Mouse (Mus musculus) midbrain, embryonic 15.5 days (tissue): ENCODE measurements around the gene Tln2. TPM values are rescaled to one million over a fixed set of nuclear protein-coding genes. Genes with fewer than 3 reads are reported as not detected.

ENCODE experiments used
- ATAC-seq: fragments of 200-750 bp; cut with Nextera tagmentation; replicated peaks from 2 replicates; pipeline ENCODE4 v1.8.0; 2017; ENCODE audit warnings: moderate TSS enrichment
- H3K27ac ChIP-seq: fragments of 300-500 bp; sonication (generic); 2 replicates; pipeline ENCODE4 v1.5.1; 2015; ENCODE audit warnings: mild to moderate bottlenecking, inconsistent platforms
- H3K27me3 ChIP-seq: fragments of 300-500 bp; sonication (generic); replicated peaks from 2 replicates; pipeline ENCODE4 v1.6.1; 2015; ENCODE audit warnings: inconsistent platforms
- H3K36me3 ChIP-seq: fragments of 300-500 bp; sonication (generic); replicated peaks from 2 replicates; pipeline ENCODE4 v1.6.1; 2015; ENCODE audit warnings: inconsistent platforms
- H3K4me1 ChIP-seq: fragments of 300-500 bp; sonication (generic); 2 replicates; pipeline ENCODE4 v1.6.1; 2015; ENCODE audit warnings: inconsistent platforms
- H3K4me2 ChIP-seq: fragments of 300-500 bp; sonication (generic); 2 replicates; pipeline ENCODE4 v1.6.1; 2015; ENCODE audit warnings: inconsistent platforms, mild to moderate bottlenecking, moderate library complexity
- H3K4me3 ChIP-seq: fragments of 300-500 bp; sonication (generic); 2 replicates; pipeline ENCODE4 v1.5.1; 2015; ENCODE audit warnings: mild to moderate bottlenecking, inconsistent platforms
- H3K9ac ChIP-seq: fragments of 300-500 bp; sonication (generic); 2 replicates; pipeline ENCODE4 v1.6.1; 2015; ENCODE audit warnings: mild to moderate bottlenecking, inconsistent platforms
- H3K9me3 ChIP-seq: fragments of 300-500 bp; sonication (generic); 2 replicates; pipeline ENCODE4 v1.6.1; 2016; ENCODE audit warnings: inconsistent platforms
- WGBS: fragments of 180-500 bp; shearing (Covaris S2); methylation state at CpG from one replicate; pipeline ENCODE4 v1.1.7; 2015; ENCODE audit warnings: mixed read lengths; 5-methylcytosine and 5-hydroxymethylcytosine counted together
- polyA plus RNA-seq: library from polyadenylated mRNA; unstranded; fragments of >200 nt; fragmentation: Nextera tagmentation; extraction: Ambion mirVana; gene quantifications from 2 replicates; pipeline ENCODE4 v1.2.1, GENCODE M21; 2015

Tln2 gene
- polyA plus RNA-seq, 1 experiment from 2014 or later: 31.2 TPM

- WGBS: 70% methylated on average over 12 of the region's 12 CpGs
- no peak overlapping the region for H3K4me2 ChIP-seq
- no peaks in the 10 kb centered on the region for H3K9me3 ChIP-seq
- no peak overlapping the region for H3K4me3 ChIP-seq
- no peak for ATAC-seq
- no peak overlapping the region for H3K27ac ChIP-seq
- H3K27me3 ChIP-seq: no peaks in the 10 kb centered on the region
- no peak overlapping the region for H3K9ac ChIP-seq
- no peaks in the 10 kb centered on the region for H3K4me1 ChIP-seq
- no peaks in the 10 kb centered on the region for H3K36me3 ChIP-seq
Observed at GRCm38 (mm10) chr9:67429199-67429892, 130.2 kb downstream of the Tln2 start.

DNA sequence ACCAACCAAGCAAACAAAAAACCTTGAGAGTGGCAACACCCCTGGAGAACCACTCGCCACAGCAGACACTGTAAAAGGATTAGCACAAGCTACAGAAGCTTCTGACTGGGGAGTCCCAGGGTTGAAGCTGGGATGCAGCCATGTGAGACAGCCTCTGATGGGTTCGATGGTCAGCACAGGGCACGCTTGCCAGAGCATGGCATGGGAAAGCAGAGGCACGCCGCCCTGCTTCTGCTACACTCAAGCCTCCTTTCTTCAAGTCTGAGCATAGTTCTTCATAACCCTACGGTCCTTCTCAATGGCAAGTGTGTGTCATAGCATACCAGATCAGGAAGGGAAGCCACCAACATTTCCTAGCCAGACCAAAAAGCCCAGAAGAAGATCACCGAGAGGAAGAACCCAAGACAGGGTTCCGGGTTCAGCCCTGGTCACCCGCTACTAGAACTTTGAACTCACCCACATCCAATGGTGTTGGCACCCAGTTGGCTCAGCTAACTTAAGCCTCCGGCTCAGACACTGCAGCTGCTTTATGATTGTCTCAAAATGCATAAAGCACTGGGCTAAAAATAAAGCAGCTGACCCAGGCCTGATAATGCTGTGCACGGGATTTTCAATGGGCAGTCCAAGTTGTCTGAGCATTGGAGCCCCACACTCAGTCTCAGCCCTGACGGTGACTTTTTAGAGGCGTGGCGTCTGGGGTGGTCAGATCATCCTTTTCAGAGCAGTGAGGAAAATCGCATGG lies 131.0 kb downstream of the Tln2 start:
- no peak overlapping the region for H3K4me3 ChIP-seq
- H3K27ac ChIP-seq: no peak overlapping the region
- WGBS: 69% methylated on average over 15 of the region's 15 CpGs
- no peak overlapping the region for H3K9ac ChIP-seq
- no peaks in the 10 kb centered on the region for H3K27me3 ChIP-seq
- no peak for ATAC-seq
- no peak overlapping the region for H3K4me2 ChIP-seq
- no peaks in the 10 kb centered on the region for H3K9me3 ChIP-seq
- no peaks in the 10 kb centered on the region for H3K36me3 ChIP-seq
- H3K4me1 ChIP-seq: no peaks in the 10 kb centered on the region

DNA sequence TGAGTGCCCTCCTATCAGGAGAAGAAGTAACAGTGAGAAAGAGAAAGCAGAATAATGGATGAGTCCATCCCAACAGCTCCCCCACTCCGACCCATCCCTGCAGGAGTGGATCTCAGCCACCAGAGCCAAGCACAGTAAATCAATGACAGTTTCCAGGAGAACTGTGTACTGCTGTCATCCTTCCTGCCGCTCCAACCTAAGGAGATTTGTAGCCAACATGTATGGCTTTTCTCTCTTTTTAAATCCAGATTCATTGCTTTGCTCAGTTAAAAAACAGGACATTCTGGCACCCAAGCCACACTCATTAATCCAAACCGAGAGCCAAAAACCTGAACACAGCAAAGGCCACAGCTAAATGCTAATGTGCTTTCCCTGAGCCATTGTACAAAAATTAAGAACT lies 133.2 kb downstream of the Tln2 start:
- Histone ChIP-seq H3K4me3 (no peak overlapping the region), H3K4me2 (no peak overlapping the region), H3K9ac (no peak overlapping the region), H3K27ac (0 out of 2 replicates have a peak overlapping the region, but pooled peaks have one; percentile 5), H3K9me3 (no peaks in the 10 kb centered on the region), H3K27me3 (no peaks in the 10 kb centered on the region), H3K4me1 (no peaks in the 10 kb centered on the region), H3K36me3 (no peaks in the 10 kb centered on the region)
- no peak for ATAC-seq
- WGBS: 64% methylated on average over 3 of the region's 3 CpGs

- no peak for ATAC-seq
- no peaks in the 10 kb centered on the region for H3K9me3 ChIP-seq
- no peak overlapping the region for H3K27ac ChIP-seq
- no peak overlapping the region for H3K4me3 ChIP-seq
- no peak overlapping the region for H3K9ac ChIP-seq
- no peaks in the 10 kb centered on the region for H3K36me3 ChIP-seq
- H3K4me1 ChIP-seq: no peaks in the 10 kb centered on the region
- H3K4me2 ChIP-seq: no peak overlapping the region
- WGBS: 75% methylated on average over 7 of the region's 7 CpGs
- no peaks in the 10 kb centered on the region for H3K27me3 ChIP-seq
Observed at GRCm38 (mm10) chr9:67424110-67424509, 135.4 kb downstream of the Tln2 start.

DNA sequence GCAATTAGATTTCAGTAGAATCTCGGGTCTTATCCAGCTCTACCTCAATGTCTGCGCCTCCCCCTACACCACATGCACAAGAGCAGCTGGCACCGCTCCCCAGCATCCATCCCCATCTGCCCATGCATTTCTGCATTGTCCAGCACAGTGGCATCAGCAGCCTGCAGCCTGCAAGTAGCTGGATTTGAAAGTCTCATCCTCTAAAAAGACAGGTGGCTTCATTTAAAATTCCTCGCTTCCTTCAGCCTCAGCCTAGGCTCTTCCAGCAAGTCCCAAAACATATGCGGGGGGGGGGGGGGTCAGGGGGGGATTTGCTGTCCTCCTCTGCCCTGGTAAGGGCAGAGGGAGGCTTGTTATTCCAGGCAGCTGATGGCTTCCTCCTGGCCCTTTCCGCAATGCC lies 141.4 kb downstream of the Tln2 start:
- no peaks in the 10 kb centered on the region for H3K27me3 ChIP-seq
- peaks cover 3% of the 10 kb centered on the region; the same call in 1 of the 2 replicates for H3K4me1 ChIP-seq
- H3K9ac ChIP-seq: no peak overlapping the region
- no peaks in the 10 kb centered on the region for H3K9me3 ChIP-seq
- H3K36me3 ChIP-seq: no peaks in the 10 kb centered on the region
- no peak for ATAC-seq
- no peak overlapping the region for H3K4me2 ChIP-seq
- 55% methylated on average over 6 of the region's 6 CpGs for WGBS
- no peak overlapping the region for H3K27ac ChIP-seq
- no peak overlapping the region for H3K4me3 ChIP-seq

DNA sequence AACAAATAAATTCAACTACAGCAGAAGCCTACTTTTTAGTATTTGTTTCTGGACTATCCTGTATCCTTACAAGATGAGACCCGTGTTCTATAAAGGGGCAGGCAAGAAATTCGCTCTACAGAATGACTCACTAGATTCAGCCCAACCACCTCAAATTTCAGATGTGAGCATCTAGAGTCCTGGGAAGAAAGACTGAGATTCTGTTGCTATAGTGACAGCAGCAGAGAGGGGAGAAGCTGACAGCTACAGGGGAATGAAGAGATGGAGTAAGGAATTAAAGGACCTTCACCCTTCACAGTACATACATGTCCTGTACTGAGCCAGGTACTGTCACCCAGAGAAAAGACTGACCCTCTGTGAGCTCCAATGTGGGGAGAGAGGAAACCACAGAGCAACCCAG lies 148.8 kb downstream of the Tln2 start:
- Histone ChIP-seq H3K27me3 (no peaks in the 10 kb centered on the region), H3K9me3 (no peaks in the 10 kb centered on the region), H3K9ac (no peak overlapping the region), H3K4me2 (no peak overlapping the region), H3K4me3 (no peak overlapping the region), H3K36me3 (no peaks in the 10 kb centered on the region), H3K4me1 (peaks cover 6% of the 10 kb centered on the region; the same call in 1 of the 2 replicates), H3K27ac (no peak overlapping the region)
- ATAC-seq: no peak
- WGBS: 74% methylated on average over 2 of the region's 2 CpGs

DNA sequence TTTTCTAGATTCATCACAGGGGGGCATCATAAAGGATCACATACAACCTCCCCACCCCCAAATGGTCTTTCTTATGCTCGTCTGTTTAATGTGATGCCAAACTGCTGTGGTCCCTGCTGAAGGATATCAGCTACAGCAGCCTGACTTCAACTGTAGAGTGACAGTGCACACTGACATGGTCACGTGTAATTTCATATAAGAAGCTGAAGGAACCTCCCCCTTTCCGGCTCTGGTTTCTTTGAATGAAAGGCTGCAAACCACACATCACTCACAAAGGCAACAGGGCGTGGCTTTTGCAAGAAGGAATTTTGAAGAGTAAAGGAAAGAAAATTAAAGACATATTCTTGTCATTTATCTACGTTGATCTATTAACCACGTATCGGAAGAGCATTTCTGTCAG lies 154.8 kb downstream of the Tln2 start:
- Histone ChIP-seq H3K9me3 (no peaks in the 10 kb centered on the region), H3K27ac (no peak overlapping the region), H3K4me2 (no peak overlapping the region), H3K36me3 (no peaks in the 10 kb centered on the region), H3K9ac (no peak overlapping the region), H3K4me1 (no peaks in the 10 kb centered on the region), H3K27me3 (no peaks in the 10 kb centered on the region), H3K4me3 (no peak overlapping the region)
- 86% methylated on average over 7 of the region's 7 CpGs for WGBS
- no peak for ATAC-seq

- Histone ChIP-seq H3K27ac (no peak overlapping the region), H3K27me3 (no peaks in the 10 kb centered on the region), H3K4me3 (no peak overlapping the region), H3K4me2 (no peak overlapping the region), H3K4me1 (no peaks in the 10 kb centered on the region), H3K9me3 (no peaks in the 10 kb centered on the region), H3K9ac (no peak overlapping the region), H3K36me3 (no peaks in the 10 kb centered on the region)
- ATAC-seq: no peak
- 84% methylated on average over 6 of the region's 6 CpGs for WGBS
Observed at GRCm38 (mm10) chr9:67399563-67399962, 159.9 kb downstream of the Tln2 start.

DNA sequence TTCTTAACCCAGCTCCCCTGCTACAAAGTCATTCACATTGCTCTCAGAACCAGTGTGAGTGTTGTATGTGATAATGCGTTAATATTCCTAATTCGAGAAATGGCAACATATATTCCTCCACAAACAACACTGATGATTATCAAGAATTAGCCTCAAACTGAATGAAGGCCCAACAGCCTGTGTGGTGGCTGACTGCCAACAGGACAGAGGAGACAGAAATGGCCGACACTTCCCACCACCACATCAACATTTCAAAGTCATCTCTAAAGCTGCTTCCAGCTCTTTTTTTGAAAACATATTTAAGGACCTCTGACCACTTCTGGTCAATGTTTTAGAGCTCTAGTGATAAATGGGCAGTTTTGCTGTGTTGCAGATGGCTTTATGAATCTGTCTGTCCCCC lies 161.7 kb downstream of the Tln2 start:
- no peak overlapping the region for H3K4me3 ChIP-seq
- WGBS: 96% methylated on average over 3 of the region's 3 CpGs
- no peak overlapping the region for H3K27ac ChIP-seq
- H3K9ac ChIP-seq: no peak overlapping the region
- no peaks in the 10 kb centered on the region for H3K27me3 ChIP-seq
- H3K36me3 ChIP-seq: no peaks in the 10 kb centered on the region
- no peaks in the 10 kb centered on the region for H3K4me1 ChIP-seq
- ATAC-seq: no peak
- H3K4me2 ChIP-seq: no peak overlapping the region
- no peaks in the 10 kb centered on the region for H3K9me3 ChIP-seq

GRCm38 (mm10) chr9:67396446-67396845 lies 163.1 kb downstream of the Tln2 start:
- Histone ChIP-seq H3K4me3 (no peak overlapping the region), H3K4me2 (no peak overlapping the region), H3K9me3 (no peaks in the 10 kb centered on the region), H3K4me1 (no peaks in the 10 kb centered on the region), H3K27ac (no peak overlapping the region), H3K27me3 (no peaks in the 10 kb centered on the region), H3K9ac (no peak overlapping the region), H3K36me3 (no peaks in the 10 kb centered on the region)
- WGBS: 95% methylated on average over 3 of the region's 3 CpGs
- no peak for ATAC-seq

DNA sequence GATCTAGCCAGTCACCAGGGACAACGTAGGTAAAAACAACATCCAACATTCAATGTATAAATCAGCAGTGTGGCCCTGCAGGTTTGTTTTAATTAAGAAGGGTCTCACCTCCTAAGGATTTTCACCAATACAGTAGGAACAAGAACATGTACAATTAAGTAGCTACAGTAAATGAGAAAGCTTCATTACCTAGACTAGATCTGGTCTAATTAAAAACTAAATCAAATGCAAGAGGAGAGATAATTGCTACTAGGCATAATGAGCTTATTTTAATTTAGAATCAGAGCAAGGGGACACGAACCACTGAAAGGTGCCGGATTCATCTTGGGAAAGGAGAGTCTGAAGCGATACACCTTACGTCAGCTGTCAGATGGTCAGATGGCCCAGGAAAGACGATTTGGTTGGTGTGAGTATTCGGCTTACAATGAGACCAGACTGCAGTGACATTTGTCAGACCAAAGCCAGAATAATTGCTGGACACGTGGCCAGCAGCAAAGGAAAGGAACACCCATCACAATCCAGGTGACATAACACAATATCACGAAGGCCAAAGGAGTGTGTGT lies 175.4 kb downstream of the Tln2 start:
- no peak for ATAC-seq
- H3K9me3 ChIP-seq: no peaks in the 10 kb centered on the region
- no peaks in the 10 kb centered on the region for H3K36me3 ChIP-seq
- no peaks in the 10 kb centered on the region for H3K4me1 ChIP-seq
- H3K27ac ChIP-seq: no peak overlapping the region
- H3K9ac ChIP-seq: no peak overlapping the region
- no peak overlapping the region for H3K4me2 ChIP-seq
- H3K4me3 ChIP-seq: no peak overlapping the region
- WGBS: 76% methylated on average over 9 of the region's 9 CpGs
- H3K27me3 ChIP-seq: no peaks in the 10 kb centered on the region

GRCm38 (mm10) chr9:67380095-67380494 lies 179.4 kb downstream of the Tln2 start:
- Histone ChIP-seq H3K27me3 (no peaks in the 10 kb centered on the region), H3K4me3 (no peak overlapping the region), H3K36me3 (no peaks in the 10 kb centered on the region), H3K4me2 (no peak overlapping the region), H3K9me3 (no peaks in the 10 kb centered on the region), H3K4me1 (no peaks in the 10 kb centered on the region), H3K9ac (no peak overlapping the region), H3K27ac (no peak overlapping the region)
- no peak for ATAC-seq
- 65% methylated on average over 5 of the region's 5 CpGs for WGBS

DNA sequence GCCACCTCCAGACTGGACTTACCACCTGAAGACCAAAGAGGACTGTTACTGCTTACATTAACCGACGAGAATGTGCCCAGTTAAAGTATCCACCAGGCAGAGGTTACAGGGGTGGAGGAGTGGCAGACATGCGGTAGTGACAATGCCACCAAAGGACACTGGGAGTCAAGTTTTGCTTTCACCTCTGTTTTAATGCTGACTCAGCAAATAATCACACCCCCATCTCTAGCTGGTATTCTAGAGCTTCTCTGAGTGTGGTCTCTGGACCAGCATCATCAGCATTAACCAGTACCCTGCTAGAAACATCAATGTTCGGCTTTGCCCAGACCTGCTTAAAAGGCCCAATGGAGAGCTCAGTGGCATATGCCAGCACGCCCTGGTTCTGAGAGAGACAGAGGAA lies 180.7 kb downstream of the Tln2 start:
- Histone ChIP-seq H3K9me3 (no peaks in the 10 kb centered on the region), H3K4me1 (no peaks in the 10 kb centered on the region), H3K27me3 (no peaks in the 10 kb centered on the region), H3K9ac (no peak overlapping the region), H3K4me2 (no peak overlapping the region), H3K36me3 (no peaks in the 10 kb centered on the region), H3K27ac (no peak overlapping the region), H3K4me3 (no peak overlapping the region)
- no peak for ATAC-seq
- 93% methylated on average over 5 of the region's 5 CpGs for WGBS
